Mouse (Mus musculus) kidney, adult 2 months (tissue): ENCODE data around the gene AL732309.1.

Source experiments
- CTCF ChIP-seq: fragments of 200-500 bp; conservative IDR thresholded peaks from 2 replicates; pipeline ENCODE4 v1.5.1; 2011; ENCODE audit warnings: low read depth, mild to moderate bottlenecking, control low read depth, low read length, moderate library complexity, mixed read lengths; ENCODE audit not compliant: insufficient read depth, insufficient read length
- POLR2A ChIP-seq: fragments of 200-500 bp; IDR thresholded peaks from one replicate; pipeline ENCODE4 v1.6.1; 2011; ENCODE audit warnings: low read depth, low read length, control low read depth

DNA sequence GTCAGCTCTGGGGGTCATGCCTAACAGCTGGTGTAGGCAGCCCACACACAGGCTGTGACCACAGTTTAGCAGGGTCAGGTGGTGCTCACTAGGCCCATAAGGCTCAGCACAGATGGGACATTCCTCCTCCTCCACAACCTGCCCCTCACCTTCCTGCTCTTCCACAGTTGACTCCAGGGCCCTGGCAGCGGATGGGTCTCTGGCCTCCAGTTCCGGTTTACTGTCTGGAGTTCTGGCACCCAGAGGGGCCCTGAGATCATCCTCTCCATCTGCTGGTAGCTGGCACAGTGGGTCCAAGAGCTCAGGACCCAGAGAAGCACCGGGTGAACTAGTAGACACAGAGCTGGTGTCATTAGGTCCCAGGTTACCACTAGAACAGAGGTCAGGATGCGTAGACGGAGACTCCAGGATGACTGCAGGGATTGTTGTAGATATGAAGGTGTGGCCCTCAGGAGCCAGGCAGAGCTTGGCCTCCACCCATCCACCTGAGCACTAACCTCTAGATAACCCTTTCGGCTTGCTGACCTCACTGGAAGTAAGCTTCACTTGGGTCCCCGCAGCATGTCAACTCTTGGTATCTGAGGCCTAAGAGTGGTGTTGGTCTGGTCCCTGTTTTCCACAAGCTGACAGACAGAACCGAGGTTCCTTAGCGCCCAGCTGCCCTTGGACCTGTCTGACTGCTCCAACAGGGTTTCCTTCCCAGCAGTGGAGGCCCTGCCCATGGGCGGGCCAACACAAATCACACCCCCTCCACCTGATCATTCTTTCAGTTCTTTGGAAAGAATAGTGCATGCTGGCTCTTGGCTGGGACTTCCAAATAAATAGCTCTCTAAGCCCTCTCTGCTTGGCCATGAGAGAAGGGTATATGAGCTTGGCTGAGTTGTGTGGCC lies at the start of gene AL732309.1:
- TF ChIP-seq CTCF (no peak), POLR2A (no peak)
